Mouse (Mus musculus) lung, embryonic 14.5 days (tissue): ENCODE results near the gene Actl10. TPM values are rescaled to one million over a fixed set of nuclear protein-coding genes. Genes with fewer than 3 reads are reported as not detected.
A peak's percentile ranks its signal among the peaks of the same experiment; 100 is the strongest.

Experiments used
- ATAC-seq: fragments of 200-750 bp; cut with Nextera tagmentation; 2 replicates; pipeline ENCODE4 v1.8.0; 2017; ENCODE audit warnings: mild to moderate bottlenecking, moderate TSS enrichment, moderate library complexity; ENCODE audit not compliant: insufficient read depth
- DNase-seq: peaks from one replicate; pipeline ENCODE4 v3.0.0-alpha.2; 2015
- H3K27ac ChIP-seq: fragments of 300-500 bp; sonication (generic); 2 replicates; pipeline ENCODE4 v1.5.1; 2014; ENCODE audit warnings: low read depth, mild to moderate bottlenecking, moderate library complexity
- H3K27me3 ChIP-seq: fragments of 300-500 bp; sonication (generic); 2 replicates; pipeline ENCODE4 v1.6.1; 2014; ENCODE audit warnings: low read length, control low read depth; ENCODE audit not compliant: insufficient read depth
- H3K36me3 ChIP-seq: fragments of 300-500 bp; sonication (generic); 2 replicates; pipeline ENCODE4 v1.6.1; 2014; ENCODE audit warnings: control low read depth; ENCODE audit not compliant: insufficient read depth
- H3K4me1 ChIP-seq: fragments of 300-500 bp; sonication (generic); 2 replicates; pipeline ENCODE4 v1.6.1; 2014; ENCODE audit warnings: antibody characterized with exemption, control low read depth; ENCODE audit not compliant: insufficient read depth
- H3K4me2 ChIP-seq: fragments of 300-500 bp; sonication (generic); 2 replicates; pipeline ENCODE4 v1.6.1; 2014; ENCODE audit warnings: mild to moderate bottlenecking
- H3K4me3 ChIP-seq: fragments of 300-500 bp; sonication (generic); 2 replicates; pipeline ENCODE4 v1.5.1; 2014; ENCODE audit warnings: low read depth, low read length
- H3K9ac ChIP-seq: fragments of 300-500 bp; sonication (generic); 2 replicates; pipeline ENCODE4 v1.6.1; 2014
- H3K9me3 ChIP-seq: fragments of 300-500 bp; sonication (generic); 2 replicates; pipeline ENCODE4 v1.6.1; 2016; ENCODE audit warnings: low read depth, low read length, control low read depth
- CTCF ChIP-seq: IDR thresholded peaks from 2 replicates; pipeline ENCODE4 v1.5.1; 2016; ENCODE audit warnings: antibody characterized with exemption, low read depth
- WGBS: fragments of 180-500 bp; shearing (Covaris S2); extraction: QIAGEN DNeasy Blood & Tissue Kit; methylation state at CpG from one replicate; pipeline ENCODE4 v1.1.7; 2014; 5-methylcytosine and 5-hydroxymethylcytosine counted together
- polyA plus RNA-seq: library from polyadenylated mRNA; unstranded; fragments of >200 nt; fragmentation: Nextera tagmentation; extraction: Ambion mirVana; gene quantifications from 2 replicates; pipeline ENCODE4 v1.2.1, GENCODE M21; 2014

Actl10 gene
- polyA plus RNA-seq, 1 experiment from 2014 or later: 0.36 TPM

DNA sequence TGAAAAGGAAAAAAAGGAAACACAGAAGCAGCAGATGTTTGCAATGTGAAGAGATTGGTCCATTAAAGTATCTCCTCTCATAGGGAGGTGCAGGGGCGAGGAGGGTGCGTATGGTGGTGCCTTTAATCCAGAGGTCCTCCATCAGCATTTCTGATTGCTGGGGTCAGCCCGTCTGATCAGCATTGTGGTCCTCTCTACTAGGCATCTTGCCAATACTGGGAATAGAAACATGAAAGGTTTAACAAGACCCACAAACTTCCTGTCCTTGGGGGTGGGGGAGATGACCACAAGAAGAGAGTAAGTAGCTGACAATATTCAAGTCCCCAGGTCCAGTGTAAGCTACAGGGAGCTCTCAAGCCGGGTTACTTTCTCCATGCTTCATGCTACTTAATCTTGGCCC is 19.1 kb downstream of the Actl10 start:
- 53% methylated on average over 4 of the region's 4 CpGs for WGBS
- ATAC-seq (no peak), DNase-seq (peak; percentile 54)
- TF ChIP-seq CTCF: no peak
- H3K4me1 ChIP-seq: peaks cover 22% of the 10 kb centered on the region
- H3K27me3 ChIP-seq: no peaks in the 10 kb centered on the region
- no peak overlapping the region for H3K9ac ChIP-seq
- peak overlapping the region; percentile 84 for H3K4me2 ChIP-seq
- H3K4me3 ChIP-seq: peak overlapping the region; percentile 87; the same call in 1 of the 2 replicates
- H3K27ac ChIP-seq: peak overlapping the region; percentile 71; the same call in 1 of the 2 replicates
- no peaks in the 10 kb centered on the region for H3K9me3 ChIP-seq
- H3K36me3 ChIP-seq: peaks cover 3% of the 10 kb centered on the region; the same call in 1 of the 2 replicates

DNA sequence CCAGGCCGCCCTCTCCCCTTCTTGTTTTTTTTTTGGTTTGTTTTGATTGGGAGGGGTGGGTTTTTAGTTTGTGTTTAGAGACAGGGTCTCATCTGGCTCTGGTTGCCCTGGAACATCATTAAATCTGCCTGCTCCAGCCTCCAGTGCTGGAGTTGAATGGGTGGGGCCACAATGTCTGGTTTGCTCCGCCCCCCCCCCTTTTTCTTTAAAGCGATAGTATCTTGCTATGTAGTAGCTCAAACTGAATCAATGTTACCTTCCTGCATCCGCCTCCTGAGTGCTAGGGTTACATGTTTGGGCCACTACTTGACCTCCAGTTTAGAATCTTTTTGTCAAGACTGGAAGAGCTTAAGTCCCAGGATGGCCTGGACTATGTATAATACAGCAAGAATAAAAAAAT is 19.7 kb downstream of the Actl10 start:
- no peaks in the 10 kb centered on the region for H3K36me3 ChIP-seq
- H3K9me3 ChIP-seq: no peaks in the 10 kb centered on the region
- DNase-seq: no peak
- H3K27ac ChIP-seq: no peak overlapping the region
- peaks cover 22% of the 10 kb centered on the region for H3K4me1 ChIP-seq
- H3K4me3 ChIP-seq: no peak overlapping the region
- WGBS: 74% methylated on average over 4 of the region's 4 CpGs
- ATAC-seq: no peak
- no peak for TF ChIP-seq CTCF
- H3K9ac ChIP-seq: no peak overlapping the region
- no peak overlapping the region for H3K4me2 ChIP-seq
- no peaks in the 10 kb centered on the region for H3K27me3 ChIP-seq

DNA sequence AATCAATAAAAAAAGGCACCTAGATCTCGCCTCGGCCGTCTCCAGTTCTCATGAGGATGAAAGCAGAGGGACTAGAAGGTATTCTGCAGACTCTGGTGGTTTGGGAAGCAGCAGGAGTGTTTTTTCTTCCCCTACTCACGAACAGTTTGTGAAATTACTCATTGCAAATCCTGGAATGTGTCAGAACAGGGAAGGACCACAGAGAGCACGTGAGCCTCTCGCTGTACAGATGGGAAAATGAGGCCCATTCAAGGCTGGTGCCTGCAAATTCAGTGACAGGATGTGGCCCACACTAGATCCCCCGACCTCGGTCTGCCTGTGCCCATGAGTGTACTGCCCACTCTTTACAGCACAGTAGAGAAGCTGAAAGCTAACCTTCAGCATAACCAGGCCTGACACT is 20.4 kb downstream of the Actl10 start:
- WGBS: 59% methylated on average over 8 of the region's 8 CpGs
- no peak for TF ChIP-seq CTCF
- Histone ChIP-seq H3K9me3 (no peaks in the 10 kb centered on the region), H3K4me3 (no peak overlapping the region), H3K9ac (no peak overlapping the region), H3K27ac (no peak overlapping the region), H3K4me1 (peaks cover 22% of the 10 kb centered on the region), H3K27me3 (no peaks in the 10 kb centered on the region), H3K4me2 (no peak overlapping the region), H3K36me3 (no peaks in the 10 kb centered on the region)
- ATAC-seq (no peak), DNase-seq (no peak)

DNA sequence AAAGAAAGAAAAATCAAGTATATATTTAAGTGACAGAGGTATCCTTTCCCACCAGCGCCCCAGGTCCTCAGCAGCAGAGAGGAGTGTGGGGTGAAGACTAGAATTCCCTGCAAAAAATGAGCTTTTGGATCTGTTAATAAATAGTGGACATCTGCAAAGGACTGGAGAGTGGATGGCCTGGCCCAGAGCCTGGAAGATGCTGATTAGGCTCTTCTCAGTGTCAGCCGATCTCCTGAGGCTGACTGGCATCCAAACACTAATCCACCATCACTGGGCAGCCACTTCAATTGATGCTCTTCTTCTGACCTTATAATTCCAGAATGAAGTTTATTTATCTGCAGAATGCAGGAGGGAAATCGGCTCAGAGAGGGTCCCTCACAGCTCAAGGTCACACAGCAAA is 21.4 kb downstream of the Actl10 start:
- Histone ChIP-seq H3K27me3 (no peaks in the 10 kb centered on the region), H3K4me1 (peaks cover 14% of the 10 kb centered on the region), H3K4me3 (no peak overlapping the region), H3K9me3 (no peaks in the 10 kb centered on the region), H3K27ac (no peak overlapping the region), H3K4me2 (no peak overlapping the region), H3K36me3 (no peaks in the 10 kb centered on the region), H3K9ac (no peak overlapping the region)
- no peak for TF ChIP-seq CTCF
- 66% methylated on average over 3 of the region's 3 CpGs for WGBS
- ATAC-seq (no peak), DNase-seq (no peak)

DNA sequence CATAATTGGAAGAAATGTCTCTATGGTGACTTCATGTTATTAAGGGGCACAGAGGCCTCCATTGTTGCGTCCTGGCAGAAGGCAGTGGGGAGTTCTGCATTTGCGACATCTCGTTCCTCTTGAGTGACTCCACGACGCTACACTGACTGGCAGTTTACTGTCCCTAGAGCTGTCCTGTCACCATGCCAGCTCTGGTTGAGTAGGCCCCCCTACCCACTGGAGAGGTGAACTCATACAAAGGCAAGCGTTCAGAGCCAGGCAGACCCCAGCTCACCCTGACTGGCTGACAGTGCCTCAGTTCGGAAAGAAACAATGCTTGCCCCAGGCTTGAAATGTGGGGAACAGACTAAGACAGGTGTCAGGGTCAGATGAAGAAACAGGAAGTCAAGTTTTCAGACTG is 22.7 kb downstream of the Actl10 start:
- no peak overlapping the region for H3K4me2 ChIP-seq
- H3K36me3 ChIP-seq: no peaks in the 10 kb centered on the region
- no peak for DNase-seq
- H3K27me3 ChIP-seq: no peaks in the 10 kb centered on the region
- no peaks in the 10 kb centered on the region for H3K9me3 ChIP-seq
- 74% methylated on average over 7 of the region's 7 CpGs for WGBS
- TF ChIP-seq CTCF: no peak
- peaks cover 8% of the 10 kb centered on the region; the same call in 1 of the 2 replicates for H3K4me1 ChIP-seq
- ATAC-seq: no peak
- H3K9ac ChIP-seq: no peak overlapping the region
- H3K4me3 ChIP-seq: no peak overlapping the region
- H3K27ac ChIP-seq: no peak overlapping the region

DNA sequence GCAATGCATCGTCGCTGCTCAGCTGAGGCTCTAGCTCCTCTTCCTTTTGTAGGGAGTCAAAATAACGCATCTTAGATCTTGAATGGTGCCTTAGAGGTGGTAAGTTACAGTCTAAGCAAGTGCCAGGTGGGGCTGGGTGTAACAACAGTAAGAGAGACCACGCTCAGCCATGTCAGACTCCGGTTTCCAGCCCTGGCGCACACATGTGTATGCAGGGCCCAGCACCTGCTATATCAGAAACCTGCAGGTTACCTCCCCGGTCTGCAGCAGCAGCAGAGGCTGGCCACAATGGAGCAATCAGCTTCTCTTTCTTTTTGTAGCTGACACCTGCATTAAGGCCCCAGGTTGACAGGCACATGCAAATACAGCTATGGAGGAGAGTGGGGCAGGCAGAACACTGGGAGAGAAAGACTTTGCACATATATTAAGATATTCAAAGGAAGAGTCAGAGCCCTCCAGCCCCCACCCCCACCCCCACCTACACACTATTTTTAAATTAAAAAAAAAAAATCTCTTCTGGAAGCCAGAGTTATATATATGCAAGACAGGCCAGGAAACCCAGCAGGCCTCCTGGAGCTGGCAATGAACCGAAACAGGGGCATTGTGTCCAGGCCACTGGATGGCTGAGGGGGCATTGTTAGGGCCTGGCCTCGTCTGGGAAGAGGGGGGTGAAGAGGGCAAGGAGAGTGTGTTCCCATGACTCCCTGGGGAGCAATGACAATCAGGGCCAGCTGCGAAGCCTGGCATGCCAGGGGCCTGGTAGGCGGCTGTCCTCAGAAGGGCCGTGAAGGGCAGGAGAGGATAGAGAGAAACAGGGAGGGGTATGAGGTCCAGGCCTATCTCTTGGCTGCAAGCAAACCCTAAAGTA is 25.5 kb downstream of the Actl10 start:
- H3K27me3 ChIP-seq: no peaks in the 10 kb centered on the region
- no peak overlapping the region for H3K27ac ChIP-seq
- DNase-seq: no peak
- no peak overlapping the region for H3K4me2 ChIP-seq
- H3K9me3 ChIP-seq: no peaks in the 10 kb centered on the region
- no peak overlapping the region for H3K4me3 ChIP-seq
- WGBS: 57% methylated on average over 12 of the region's 12 CpGs
- no peak overlapping the region for H3K9ac ChIP-seq
- no peak for TF ChIP-seq CTCF
- no peak for ATAC-seq
- H3K4me1 ChIP-seq: no peaks in the 10 kb centered on the region
- H3K36me3 ChIP-seq: no peaks in the 10 kb centered on the region

DNA sequence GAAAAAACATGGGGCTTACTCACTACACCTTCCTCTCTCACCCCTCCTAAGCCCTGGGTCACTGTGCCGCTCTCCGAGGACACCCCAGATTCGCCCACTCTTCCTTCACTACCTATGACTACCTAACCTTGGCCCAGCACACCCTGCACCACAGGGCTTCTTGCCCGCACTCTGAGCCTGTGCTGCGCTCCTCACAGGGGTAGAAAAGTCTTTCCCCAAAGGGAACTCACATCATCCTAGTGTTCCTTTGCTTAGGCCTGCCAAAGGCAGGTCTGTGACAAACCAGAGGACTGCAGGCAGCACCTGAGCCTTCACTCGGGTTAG is 26.1 kb downstream of the Actl10 start:
- Histone ChIP-seq H3K36me3 (no peaks in the 10 kb centered on the region), H3K27ac (no peak overlapping the region), H3K27me3 (no peaks in the 10 kb centered on the region), H3K9me3 (no peaks in the 10 kb centered on the region), H3K9ac (no peak overlapping the region), H3K4me2 (no peak overlapping the region), H3K4me1 (no peaks in the 10 kb centered on the region), H3K4me3 (no peak overlapping the region)
- ATAC-seq: no peak
- WGBS: 83% methylated on average over 6 of the region's 6 CpGs
- TF ChIP-seq CTCF: no peak
- DNase-seq: no peak
